Mouse (Mus musculus) E14TG2a.4 (cell line): ENCODE results near the gene Nrp2.

ENCODE experiments used
- CTCF ChIP-seq: conservative IDR thresholded peaks from 2 replicates; pipeline ENCODE4 v1.5.1; 2014; ENCODE audit warnings: low read length
- NANOG ChIP-seq: IDR thresholded peaks from 2 replicates; pipeline ENCODE4 v1.6.1; 2014; ENCODE audit warnings: borderline replicate concordance, low read length, mixed read lengths
- POU5F1 ChIP-seq: IDR thresholded peaks from 2 replicates; pipeline ENCODE4 v1.6.1; 2014; ENCODE audit warnings: low read length, borderline replicate concordance

GRCm38 (mm10) chr1:62860327-62860726 lies 157.2 kb downstream of the Nrp2 start:
- TF ChIP-seq CTCF (no peak), POU5F1 (no peak), NANOG (no peak)
